Mouse (Mus musculus): ENCODE results near the gene Sat2. TPM values are rescaled to one million over a fixed set of nuclear protein-coding genes. Genes with fewer than 3 reads are reported as not detected.

Sat2 gene
- polyA plus RNA-seq, 2 experiments: 16.5 to 21.1 TPM

- no peak for TF ChIP-seq POLR2A (IDR thresholded peaks at IDR 0.05; ENCODE audit: borderline replicate concordance, extremely low read depth, insufficient read depth, insufficient read length)
- no peaks in the 10 kb centered on the region for H3K27me3 ChIP-seq (ENCODE audit: control insufficient read depth, insufficient read depth, low read length)
- H3K9me3 ChIP-seq (ENCODE audit: control insufficient read depth, low read length): no peaks in the 10 kb centered on the region
- peaks cover 15% of the 10 kb centered on the region for H3K4me1 ChIP-seq (ENCODE audit: control insufficient read depth, insufficient read depth, low read length)
- no peak overlapping the region for H3K9ac ChIP-seq (ENCODE audit: low read depth, low read length, severe bottlenecking)
- H3K4me3 ChIP-seq (replicated peaks; ENCODE audit: low read length): no peak overlapping the region
- DNase-seq (ENCODE audit: low spot score) (no peak), ATAC-seq (ENCODE audit: low FRiP score, low read depth) (no peak)
- H3K4me2 ChIP-seq (replicated peaks; ENCODE audit: low read depth, low read length, severe bottlenecking): no peak overlapping the region
- no peak overlapping the region for H3K27ac ChIP-seq (replicated peaks; ENCODE audit: low read depth, low read length)
- peaks cover 69% of the 10 kb centered on the region for H3K36me3 ChIP-seq (ENCODE audit: control insufficient read depth, insufficient read depth, low read length)
- WGBS: 92% methylated on average over 7 of the region's 7 CpGs
Measured at GRCm38 (mm10) chr11:69664841-69665240, 43.0 kb downstream of the Sat2 start.

- H3K36me3 ChIP-seq (ENCODE audit: control insufficient read depth, insufficient read depth, low read length): peaks cover 69% of the 10 kb centered on the region
- H3K4me3 ChIP-seq (replicated peaks; ENCODE audit: low read length): no peak overlapping the region
- no peak for TF ChIP-seq POLR2A (IDR thresholded peaks at IDR 0.05; ENCODE audit: borderline replicate concordance, extremely low read depth, insufficient read depth, insufficient read length)
- no peak overlapping the region for H3K4me2 ChIP-seq (replicated peaks; ENCODE audit: low read depth, low read length, severe bottlenecking)
- H3K27me3 ChIP-seq (ENCODE audit: control insufficient read depth, insufficient read depth, low read length): no peaks in the 10 kb centered on the region
- peaks cover 21% of the 10 kb centered on the region for H3K4me1 ChIP-seq (ENCODE audit: control insufficient read depth, insufficient read depth, low read length)
- DNase-seq (ENCODE audit: low spot score) (no peak), ATAC-seq (ENCODE audit: low FRiP score, low read depth) (no peak)
- WGBS: 81% methylated on average over 9 of the region's 9 CpGs
- no peak overlapping the region for H3K9ac ChIP-seq (ENCODE audit: low read depth, low read length, severe bottlenecking)
- H3K9me3 ChIP-seq (ENCODE audit: control insufficient read depth, low read length): no peaks in the 10 kb centered on the region
- no peak overlapping the region for H3K27ac ChIP-seq (replicated peaks; ENCODE audit: low read depth, low read length)
Measured at GRCm38 (mm10) chr11:69665457-69665960, 43.7 kb downstream of the Sat2 start.

GRCm38 (mm10) chr11:69665961-69666664 lies 44.3 kb downstream of the Sat2 start, which contains the start of gene Cd68:
Gene Cd68 (minus strand): TSS chr11:69666153.
- ATAC-seq (ENCODE audit: low FRiP score, low read depth) (no peak), DNase-seq (ENCODE audit: low spot score) (no peak)
- Histone ChIP-seq H3K9ac (ENCODE audit: low read depth, low read length, severe bottlenecking) (no peak within 1 kb of the TSS), H3K4me3 (replicated peaks; ENCODE audit: low read length) (no peak within 1 kb of the TSS), H3K4me2 (replicated peaks; ENCODE audit: low read depth, low read length, severe bottlenecking) (no peak within 1 kb of the TSS), H3K36me3 (ENCODE audit: control insufficient read depth, insufficient read depth, low read length) (peaks cover 75% of the 10 kb centered on the region), H3K9me3 (ENCODE audit: control insufficient read depth, low read length) (no peaks in the 10 kb centered on the region), H3K27me3 (ENCODE audit: control insufficient read depth, insufficient read depth, low read length) (no peaks in the 10 kb centered on the region), H3K4me1 (ENCODE audit: control insufficient read depth, insufficient read depth, low read length) (peaks cover 21% of the 10 kb centered on the region), H3K27ac (replicated peaks; ENCODE audit: low read depth, low read length) (no peak within 1 kb of the TSS)
- WGBS: 28% methylated on average over 7 of the region's 7 CpGs
- no peak for TF ChIP-seq POLR2A (IDR thresholded peaks at IDR 0.05; ENCODE audit: borderline replicate concordance, extremely low read depth, insufficient read depth, insufficient read length)

- H3K27me3 ChIP-seq (ENCODE audit: control insufficient read depth, insufficient read depth, low read length): no peaks in the 10 kb centered on the region
- no peaks in the 10 kb centered on the region for H3K9me3 ChIP-seq (ENCODE audit: control insufficient read depth, low read length)
- H3K4me1 ChIP-seq (ENCODE audit: control insufficient read depth, insufficient read depth, low read length): peaks cover 17% of the 10 kb centered on the region
- no peak overlapping the region for H3K4me3 ChIP-seq (replicated peaks; ENCODE audit: low read length)
- no peak overlapping the region for H3K9ac ChIP-seq (ENCODE audit: low read depth, low read length, severe bottlenecking)
- DNase-seq (ENCODE audit: low spot score) (no peak), ATAC-seq (ENCODE audit: low FRiP score, low read depth) (no peak)
- peaks cover 78% of the 10 kb centered on the region for H3K36me3 ChIP-seq (ENCODE audit: control insufficient read depth, insufficient read depth, low read length)
- H3K27ac ChIP-seq (replicated peaks; ENCODE audit: low read depth, low read length): no peak overlapping the region
- TF ChIP-seq POLR2A (IDR thresholded peaks at IDR 0.05; ENCODE audit: borderline replicate concordance, extremely low read depth, insufficient read depth, insufficient read length): no peak
- H3K4me2 ChIP-seq (replicated peaks; ENCODE audit: low read depth, low read length, severe bottlenecking): no peak overlapping the region
- WGBS: 84% methylated on average over 3 of the region's 3 CpGs
Measured at GRCm38 (mm10) chr11:69666665-69667005, 44.8 kb downstream of the Sat2 start.

GRCm38 (mm10) chr11:69670786-69671725 lies 49.2 kb downstream of the Sat2 start:
- no peaks in the 10 kb centered on the region for H3K9me3 ChIP-seq (ENCODE audit: control insufficient read depth, low read length)
- no peaks in the 10 kb centered on the region for H3K27me3 ChIP-seq (ENCODE audit: control insufficient read depth, insufficient read depth, low read length)
- 1% methylated on average over 46 of the region's 61 CpGs for WGBS
- H3K36me3 ChIP-seq (ENCODE audit: control insufficient read depth, insufficient read depth, low read length): peaks cover 84% of the 10 kb centered on the region
- peak overlapping the region; percentile 88 for H3K4me2 ChIP-seq (replicated peaks; ENCODE audit: low read depth, low read length, severe bottlenecking)
- H3K9ac ChIP-seq (ENCODE audit: low read depth, low read length, severe bottlenecking): peak overlapping the region; percentile 99
- H3K4me1 ChIP-seq (ENCODE audit: control insufficient read depth, insufficient read depth, low read length): peaks cover 15% of the 10 kb centered on the region
- DNase-seq (ENCODE audit: low spot score) (peak; percentile 93), ATAC-seq (ENCODE audit: low FRiP score, low read depth) (peak; percentile 73)
- peak overlapping the region; percentile 97 for H3K27ac ChIP-seq (replicated peaks; ENCODE audit: low read depth, low read length)
- peak overlapping the region; percentile 100 for H3K4me3 ChIP-seq (replicated peaks; ENCODE audit: low read length)
- TF ChIP-seq POLR2A (IDR thresholded peaks at IDR 0.05; ENCODE audit: borderline replicate concordance, extremely low read depth, insufficient read depth, insufficient read length): peak; percentile 54; the same call in 1 of the 2 replicates
